8 mouse cellular contexts compared by ENCODE assay signal in genomic region chr11:98937410-98937913, GRCm38 (mm10). TPM values are rescaled to one million over a fixed set of nuclear protein-coding genes. Genes with fewer than 3 reads are reported as not detected.
A peak's percentile ranks its signal among the peaks of the same experiment; 100 is the strongest.
DNase-seq lines count a peak whose midpoint lies in the region; ATAC-seq and TF ChIP-seq lines count a peak whose summit lies in the region.

No protein-coding gene starts in this region.

- H3K27me3 ChIP-seq in C2C12 (ENCODE audit: control insufficient read depth, insufficient read depth, insufficient read length) = no peaks in the 10 kb centered on the region
- H3K27me3 ChIP-seq in lung, embryonic 15.5 days = no peaks in the 10 kb centered on the region

- peak overlapping the region; percentile 90 for H3ac ChIP-seq in C2C12 (ENCODE audit: control insufficient read depth, insufficient read length, low read depth)

- H3K79me3 ChIP-seq in C2C12 (ENCODE audit: low read depth) = peaks cover 40% of the 10 kb centered on the region

- peak; percentile 88 for ATAC-seq in lung, embryonic 15.5 days (ENCODE audit: borderline replicate concordance, extremely low read depth, low FRiP score, low TSS enrichment)
- ATAC-seq in neutrophil, adult 5-6 weeks (ENCODE audit: extremely low read depth, insufficient number of reproducible peaks, low FRiP score, poor library complexity, severe bottlenecking) = peak; percentile 47

- H3K9me3 ChIP-seq in lung, embryonic 15.5 days = no peaks in the 10 kb centered on the region

- H3K4me3 ChIP-seq in C2C12 (ENCODE audit: insufficient read depth, poor library complexity, severe bottlenecking) = peak overlapping the region; percentile 77
- peak overlapping the region; percentile 81 for H3K4me3 ChIP-seq in lung, embryonic 15.5 days

- H3K79me2 ChIP-seq in C2C12 (ENCODE audit: control insufficient read depth, insufficient read depth) = peaks cover 67% of the 10 kb centered on the region

- no peak for TF ChIP-seq CTCF in C2C12 (IDR thresholded peaks at IDR 0.05; ENCODE audit: control insufficient read depth, insufficient read depth, insufficient read length)

- H3K4me2 ChIP-seq in lung, embryonic 15.5 days = peak overlapping the region; percentile 95

- H3K36me3 ChIP-seq in C2C12 (ENCODE audit: control insufficient read depth, insufficient read depth) = no peaks in the 10 kb centered on the region
- H3K36me3 ChIP-seq in lung, embryonic 15.5 days = no peaks in the 10 kb centered on the region

- DNase-seq in adipocyte (ENCODE audit: low spot score) = peak; percentile 96
- DNase-seq in embryo, embryonic 11.5 days (ENCODE audit: low read depth, low spot score) = peak; percentile 86
- peak; percentile 90 to 96 for DNase-seq in heart, adult 18-20 months
- DNase-seq in kidney, adult 11 months = peak; percentile 94
- peak; percentile 88 for DNase-seq in thymus, postnatal 0 days (ENCODE audit: low spot score)

- peaks cover 93% of the 10 kb centered on the region for H3K4me1 ChIP-seq in lung, embryonic 15.5 days

- peak overlapping the region; percentile 87 for H3K9ac ChIP-seq in lung, embryonic 15.5 days

- 1% methylated on average over 35 of the region's 38 CpGs for WGBS in lung, embryonic 15.5 days

- peak overlapping the region; percentile 94 for H3K27ac ChIP-seq in lung, embryonic 15.5 days

TF ChIP-seq in C2C12, 6 proteins besides CTCF, POLR2A, EP300 and RAD21:
- TF ChIP-seq CEBPB (IDR thresholded peaks at IDR 0.05; ENCODE audit: low read depth) (no peak), USF1 (IDR thresholded peaks at IDR 0.05; ENCODE audit: low read depth) (peak; percentile 79), MAX (IDR thresholded peaks at IDR 0.05) (peak; percentile 51)

RNA-seq across cellular contexts. Expression of gene Rara, which starts 9.8 kb away (rescaled TPM):
- 31.9 TPM for polyA plus RNA-seq in C2C12 (2012; fragmentation: generic; extraction: Trizol)
- total RNA-seq in heart, adult 18-20 months (2021) = 10 to 100 TPM in 1 of 2 experiments, 1 to 10 TPM in 1; 8.7 to 10.1 TPM
- 36.5 and 38.4 TPM in 2 replicates for polyA plus RNA-seq in lung, embryonic 15.5 days (2015; fragmentation: Nextera tagmentation; extraction: Ambion mirVana)
- total RNA-seq in neutrophil, adult 5-6 weeks (2017) = 131 and 135 TPM in 2 replicates
- polyA plus RNA-seq in thymus, postnatal 0 days (2015; fragmentation: Nextera tagmentation; extraction: Ambion mirVana) = 40.4 and 41.0 TPM in 2 replicates

RNA-seq across cellular contexts. Expression of gene Cdc6, which starts 29.9 kb away (rescaled TPM):
- polyA plus RNA-seq in C2C12 (2012; fragmentation: generic; extraction: Trizol) = 24.1 TPM
- under 1 TPM; 0.40 to 0.41 TPM for total RNA-seq in heart, adult 18-20 months (2021)
- 41.3 and 42.5 TPM in 2 replicates for polyA plus RNA-seq in lung, embryonic 15.5 days (2015; fragmentation: Nextera tagmentation; extraction: Ambion mirVana)
- 2.0 and 2.2 TPM in 2 replicates for total RNA-seq in neutrophil, adult 5-6 weeks (2017)
- 40.6 and 53.2 TPM in 2 replicates for polyA plus RNA-seq in thymus, postnatal 0 days (2015; fragmentation: Nextera tagmentation; extraction: Ambion mirVana)

RNA-seq across cellular contexts. Expression of gene Gjd3, which starts 45.4 kb away (rescaled TPM):
- not detected for polyA plus RNA-seq in C2C12 (2012; fragmentation: generic; extraction: Trizol)
- under 1 TPM; 0.36 to 0.45 TPM for total RNA-seq in heart, adult 18-20 months (2021)
- polyA plus RNA-seq in lung, embryonic 15.5 days (2015; fragmentation: Nextera tagmentation; extraction: Ambion mirVana) = 0.20 and 0.61 TPM in 2 replicates
- total RNA-seq in neutrophil, adult 5-6 weeks (2017) = not detected in 2 replicates
- polyA plus RNA-seq in thymus, postnatal 0 days (2015; fragmentation: Nextera tagmentation; extraction: Ambion mirVana) = 0.27 and 0.51 TPM in 2 replicates

Comparison
In these comparisons a context has a peak if more than half of its experiments do, and no peak if none do; other contexts are left out.
1. Peak in every context shown above with its lines: DNase-seq, ATAC-seq, H3K4me3 ChIP-seq and H3K27ac ChIP-seq.